Mouse (Mus musculus): ENCODE measurements around the gene Unc50. TPM values are rescaled to one million over a fixed set of nuclear protein-coding genes. Genes with fewer than 3 reads are reported as not detected.

Unc50 gene
- polyA plus RNA-seq (2012; rRNA removed), result 50.2 and 60.3 TPM in 2 replicates

DNA sequence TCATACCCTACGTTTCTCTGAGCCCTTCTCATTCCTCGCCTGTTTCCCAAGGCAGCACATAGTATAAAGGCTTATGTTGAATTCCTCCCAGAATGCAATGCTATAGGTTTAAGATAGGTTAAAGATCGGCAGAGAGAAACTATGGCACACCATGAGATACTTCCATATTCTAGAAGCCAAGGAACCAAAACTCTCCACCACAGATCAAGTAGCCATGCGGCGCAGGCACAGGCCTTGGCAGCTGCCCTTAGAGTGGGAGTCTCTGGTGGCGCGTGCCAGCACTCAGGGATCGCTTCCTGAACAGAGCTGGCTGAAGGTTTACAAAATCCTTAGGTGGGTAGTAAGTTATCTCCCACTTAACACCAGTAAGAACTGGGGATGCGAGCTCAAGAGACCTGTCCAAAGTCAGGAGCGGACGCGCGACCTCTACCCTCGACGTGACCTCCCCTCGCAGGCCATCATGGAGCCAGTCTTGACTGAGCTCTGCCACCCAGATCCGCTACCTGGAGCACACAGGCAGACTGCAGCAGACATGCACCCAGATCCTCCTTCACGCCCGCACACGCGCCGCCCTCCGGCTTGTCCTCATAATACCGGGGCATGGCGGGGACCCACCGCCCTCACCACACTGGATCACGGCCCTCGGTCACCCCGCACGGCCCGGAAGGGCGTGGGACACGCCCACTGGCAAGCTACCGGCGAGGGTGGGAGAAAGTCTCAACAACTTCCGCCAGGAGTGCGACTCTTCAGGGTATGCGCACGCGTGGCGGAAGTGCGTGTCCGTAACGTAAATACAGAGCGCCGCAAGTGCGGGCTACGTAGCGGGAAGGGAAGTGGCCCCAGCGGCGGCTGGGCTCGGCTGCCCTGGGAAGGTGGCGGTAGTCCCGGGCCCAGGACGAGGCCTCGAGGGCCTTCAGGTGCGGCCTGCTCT is at the start of gene Unc50, which contains the start of gene Coa5:
TSS of gene Unc50 (plus strand) at position 774 of the 931 bp plus-strand sequence.
TSS of gene Coa5 (minus strand) at position 738 of the 931 bp plus-strand sequence.
- H3K27ac ChIP-seq (ENCODE audit: insufficient read depth, low read depth, low read length), result peak within 1 kb of the TSS; percentile 61
- peaks cover 8% of the 10 kb centered on the region for H3K4me1 ChIP-seq (ENCODE audit: control insufficient read depth, insufficient read depth, low read length)
- DNase-seq, result peak; percentile 97
- H3K27me3 ChIP-seq (replicated peaks; ENCODE audit: control insufficient read depth, insufficient read depth, low read length), result no peaks in the 10 kb centered on the region
- no peaks in the 10 kb centered on the region for H3K36me3 ChIP-seq (ENCODE audit: control insufficient read depth, insufficient read depth, low read length)
- 1% methylated on average over 57 of the region's 57 CpGs for WGBS
- H3K4me3 ChIP-seq (ENCODE audit: insufficient read depth, low read depth, low read length), result peak within 1 kb of the TSS; percentile 74
- peak; percentile 41 for TF ChIP-seq POLR2A (IDR thresholded peaks at IDR 0.05; ENCODE audit: low read depth, low read length)
- TF ChIP-seq CTCF (conservative IDR thresholded peaks at IDR 0.05; ENCODE audit: insufficient read depth, insufficient read length, low read depth, low read length), result no peak

GRCm38 (mm10) chr1:37380913-37381312 is 49.0 kb upstream of the Unc50 start:
- TF ChIP-seq CTCF (conservative IDR thresholded peaks at IDR 0.05; ENCODE audit: insufficient read depth, insufficient read length, low read depth, low read length) (no peak), POLR2A (IDR thresholded peaks at IDR 0.05; ENCODE audit: low read depth, low read length) (no peak)
- no peak for DNase-seq
- Histone ChIP-seq H3K36me3 (ENCODE audit: control insufficient read depth, insufficient read depth, low read length) (no peaks in the 10 kb centered on the region), H3K27me3 (replicated peaks; ENCODE audit: control insufficient read depth, insufficient read depth, low read length) (no peaks in the 10 kb centered on the region), H3K4me1 (ENCODE audit: control insufficient read depth, insufficient read depth, low read length) (no peaks in the 10 kb centered on the region), H3K27ac (ENCODE audit: insufficient read depth, low read depth, low read length) (no peak overlapping the region), H3K4me3 (ENCODE audit: insufficient read depth, low read depth, low read length) (no peak overlapping the region)
- 93% methylated on average over 5 of the region's 5 CpGs for WGBS

- Histone ChIP-seq H3K4me3 (ENCODE audit: insufficient read depth, low read depth, low read length) (no peak overlapping the region), H3K27ac (ENCODE audit: insufficient read depth, low read depth, low read length) (no peak overlapping the region), H3K27me3 (replicated peaks; ENCODE audit: control insufficient read depth, insufficient read depth, low read length) (no peaks in the 10 kb centered on the region), H3K4me1 (ENCODE audit: control insufficient read depth, insufficient read depth, low read length) (no peaks in the 10 kb centered on the region), H3K36me3 (ENCODE audit: control insufficient read depth, insufficient read depth, low read length) (no peaks in the 10 kb centered on the region)
- no peak for DNase-seq
- 84% methylated on average over 3 of the region's 3 CpGs for WGBS
- TF ChIP-seq CTCF (conservative IDR thresholded peaks at IDR 0.05; ENCODE audit: insufficient read depth, insufficient read length, low read depth, low read length) (no peak), POLR2A (IDR thresholded peaks at IDR 0.05; ENCODE audit: low read depth, low read length) (no peak)
Observed at GRCm38 (mm10) chr1:37384304-37384703, 45.6 kb upstream of the Unc50 start.

- Histone ChIP-seq H3K4me1 (ENCODE audit: control insufficient read depth, insufficient read depth, low read length) (no peaks in the 10 kb centered on the region), H3K27me3 (replicated peaks; ENCODE audit: control insufficient read depth, insufficient read depth, low read length) (no peaks in the 10 kb centered on the region), H3K4me3 (ENCODE audit: insufficient read depth, low read depth, low read length) (no peak overlapping the region), H3K27ac (ENCODE audit: insufficient read depth, low read depth, low read length) (no peak overlapping the region), H3K36me3 (ENCODE audit: control insufficient read depth, insufficient read depth, low read length) (no peaks in the 10 kb centered on the region)
- TF ChIP-seq POLR2A (IDR thresholded peaks at IDR 0.05; ENCODE audit: low read depth, low read length) (no peak), CTCF (conservative IDR thresholded peaks at IDR 0.05; ENCODE audit: insufficient read depth, insufficient read length, low read depth, low read length) (no peak)
- no peak for DNase-seq
- WGBS, result 88% methylated on average over 7 of the region's 7 CpGs
Observed at GRCm38 (mm10) chr1:37386448-37386971, 43.4 kb upstream of the Unc50 start.

GRCm38 (mm10) chr1:37393174-37393573 is 36.8 kb upstream of the Unc50 start:
- Histone ChIP-seq H3K36me3 (ENCODE audit: control insufficient read depth, insufficient read depth, low read length) (no peaks in the 10 kb centered on the region), H3K27me3 (replicated peaks; ENCODE audit: control insufficient read depth, insufficient read depth, low read length) (no peaks in the 10 kb centered on the region), H3K4me1 (ENCODE audit: control insufficient read depth, insufficient read depth, low read length) (peaks cover 5% of the 10 kb centered on the region; the same call in 1 of the 2 replicates), H3K27ac (ENCODE audit: insufficient read depth, low read depth, low read length) (no peak overlapping the region), H3K4me3 (ENCODE audit: insufficient read depth, low read depth, low read length) (no peak overlapping the region)
- DNase-seq, result no peak
- WGBS, result 88% methylated on average over 5 of the region's 5 CpGs
- no peak for TF ChIP-seq POLR2A (IDR thresholded peaks at IDR 0.05; ENCODE audit: low read depth, low read length)
- no peak for TF ChIP-seq CTCF (conservative IDR thresholded peaks at IDR 0.05; ENCODE audit: insufficient read depth, insufficient read length, low read depth, low read length)

DNA sequence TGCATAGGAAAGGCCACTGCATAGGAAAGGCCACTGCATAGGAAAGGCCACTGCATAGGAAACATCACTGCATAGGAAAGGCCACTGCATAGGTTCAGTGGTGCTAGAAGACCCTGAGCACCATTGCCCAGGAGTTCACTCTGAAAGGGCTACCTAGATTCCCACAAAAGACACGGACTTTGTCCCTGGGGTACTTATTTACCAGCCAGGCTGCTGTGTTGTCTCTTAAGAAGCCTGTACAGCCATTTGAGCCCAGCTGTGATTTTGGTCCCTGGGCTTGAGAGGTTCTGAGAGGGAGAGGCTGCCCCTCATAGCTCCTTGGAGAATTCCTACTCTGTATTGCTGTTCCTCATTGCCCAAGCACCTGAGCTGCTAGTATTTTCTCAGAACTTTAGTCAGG is 33.5 kb upstream of the Unc50 start:
- peak; percentile 74 for DNase-seq
- no peak for TF ChIP-seq POLR2A (IDR thresholded peaks at IDR 0.05; ENCODE audit: low read depth, low read length)
- Histone ChIP-seq H3K36me3 (ENCODE audit: control insufficient read depth, insufficient read depth, low read length) (no peaks in the 10 kb centered on the region), H3K4me3 (ENCODE audit: insufficient read depth, low read depth, low read length) (no peak overlapping the region), H3K4me1 (ENCODE audit: control insufficient read depth, insufficient read depth, low read length) (peaks cover 5% of the 10 kb centered on the region; the same call in 1 of the 2 replicates), H3K27me3 (replicated peaks; ENCODE audit: control insufficient read depth, insufficient read depth, low read length) (no peaks in the 10 kb centered on the region), H3K27ac (ENCODE audit: insufficient read depth, low read depth, low read length) (no peak overlapping the region)
- 67% methylated on average over 1 of the region's 1 CpGs for WGBS

- Histone ChIP-seq H3K27me3 (replicated peaks; ENCODE audit: control insufficient read depth, insufficient read depth, low read length) (no peaks in the 10 kb centered on the region), H3K4me1 (ENCODE audit: control insufficient read depth, insufficient read depth, low read length) (peaks cover 5% of the 10 kb centered on the region; the same call in 1 of the 2 replicates), H3K4me3 (ENCODE audit: insufficient read depth, low read depth, low read length) (no peak overlapping the region), H3K27ac (ENCODE audit: insufficient read depth, low read depth, low read length) (no peak overlapping the region), H3K36me3 (ENCODE audit: control insufficient read depth, insufficient read depth, low read length) (no peaks in the 10 kb centered on the region)
- no peak for TF ChIP-seq POLR2A (IDR thresholded peaks at IDR 0.05; ENCODE audit: low read depth, low read length)
- TF ChIP-seq CTCF (conservative IDR thresholded peaks at IDR 0.05; ENCODE audit: insufficient read depth, insufficient read length, low read depth, low read length), result no peak
- no peak for DNase-seq
- WGBS, result 66% methylated on average over 3 of the region's 3 CpGs
Observed at GRCm38 (mm10) chr1:37398961-37399360, 31.0 kb upstream of the Unc50 start.
